Mouse (Mus musculus) kidney, adult 2 months (tissue): ENCODE measurements around the gene Olfr113.

ENCODE experiments used
- CTCF ChIP-seq: fragments of 200-500 bp; conservative IDR thresholded peaks from 2 replicates; pipeline ENCODE4 v1.5.1; 2011; ENCODE audit warnings: low read depth, mild to moderate bottlenecking, control low read depth, low read length, moderate library complexity, mixed read lengths; ENCODE audit not compliant: insufficient read depth, insufficient read length
- POLR2A ChIP-seq: fragments of 200-500 bp; IDR thresholded peaks from one replicate; pipeline ENCODE4 v1.6.1; 2011; ENCODE audit warnings: low read depth, low read length, control low read depth

DNA sequence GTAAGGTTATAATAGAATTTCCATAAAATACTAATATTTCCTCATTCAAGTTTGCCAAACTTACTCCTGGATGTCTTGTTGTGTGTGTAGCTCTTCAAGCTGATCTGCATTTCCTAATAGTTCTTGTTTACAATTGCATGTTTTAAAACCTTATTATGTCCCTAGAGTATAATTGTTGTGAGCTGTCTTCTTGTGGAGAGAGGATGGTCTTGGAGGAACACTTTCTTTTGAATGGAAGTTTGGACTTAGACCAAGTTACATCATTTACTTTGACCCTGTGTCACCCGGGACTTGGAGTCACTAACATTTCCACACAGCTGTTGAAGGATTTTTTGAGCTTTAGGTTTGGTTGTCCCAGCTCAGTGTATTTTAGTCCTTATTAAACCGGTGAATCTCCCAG, 49.5 kb upstream of the Olfr113 start, which contains the start of the genes Olfr115 and Olfr116:
- TF ChIP-seq POLR2A (no peak), CTCF (no peak)
